Mouse (Mus musculus): ENCODE results near the gene Wnk2. TPM values are rescaled to one million over a fixed set of nuclear protein-coding genes. Genes with fewer than 3 reads are reported as not detected.

Gene Wnk2
- polyA plus RNA-seq, 1 experiment from 2014 or later, result 0.36 TPM

GRCm38 (mm10) chr13:49090176-49090575, 57.6 kb downstream of the Wnk2 start:
- H3K27me3 ChIP-seq (replicated peaks; ENCODE audit: insufficient read depth, low read length), result no peaks in the 10 kb centered on the region
- 100% methylated on average over 1 of the region's 1 CpGs for WGBS
- TF ChIP-seq EP300 (IDR thresholded peaks at IDR 0.05), result no peak
- no peak for TF ChIP-seq CTCF (IDR thresholded peaks at IDR 0.05)

DNA sequence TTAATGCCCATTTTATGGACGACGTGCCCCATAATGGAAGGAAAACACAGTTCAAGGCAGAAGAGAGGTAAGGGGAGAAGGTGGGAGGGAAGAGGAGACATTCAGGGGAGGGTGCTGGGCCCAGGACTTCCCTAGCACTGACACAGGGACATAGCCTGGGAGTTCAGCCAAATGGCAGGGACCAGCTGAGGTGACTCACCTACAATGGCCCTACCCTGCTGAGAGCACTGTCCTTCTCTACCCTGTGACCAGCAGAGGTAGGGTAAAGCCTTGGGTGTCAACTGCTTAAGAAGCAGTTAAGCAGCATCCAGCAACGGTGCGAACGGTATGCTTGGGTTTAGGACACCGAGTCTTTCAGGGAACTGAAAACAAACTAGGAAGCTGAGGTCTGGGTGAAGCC, 58.9 kb downstream of the Wnk2 start:
- no peak for TF ChIP-seq CTCF (IDR thresholded peaks at IDR 0.05)
- Histone ChIP-seq H3K4me3 (ENCODE audit: low read depth, low read length) (no peak overlapping the region), H3K36me3 (ENCODE audit: insufficient read depth, low read length) (no peaks in the 10 kb centered on the region), H3K4me2 (replicated peaks; ENCODE audit: low read depth, low read length) (no peak overlapping the region), H3K27ac (ENCODE audit: low read length) (no peak overlapping the region), H3K4me1 (ENCODE audit: insufficient read depth, low read depth, low read length) (no peaks in the 10 kb centered on the region), H3K9ac (replicated peaks; ENCODE audit: low read depth) (no peak overlapping the region), H3K9me3 (ENCODE audit: low read length) (no peaks in the 10 kb centered on the region), H3K27me3 (replicated peaks; ENCODE audit: insufficient read depth, low read length) (no peaks in the 10 kb centered on the region)
- no peak for DNase-seq (ENCODE audit: low spot score)
- 89% methylated on average over 6 of the region's 6 CpGs for whole genome bisulfite sequencing
- ATAC-seq, result no peak

More at GRCm38 (mm10) chr13:49090176-49090575, 57.6 kb downstream of the Wnk2 start:
- H3K4me1 ChIP-seq (ENCODE audit: insufficient read depth, low read depth, low read length), result no peaks in the 10 kb centered on the region
- H3K36me3 ChIP-seq (ENCODE audit: insufficient read depth, low read length), result no peaks in the 10 kb centered on the region
- H3K9me3 ChIP-seq (ENCODE audit: low read length), result no peaks in the 10 kb centered on the region
- no peak overlapping the region for H3K4me2 ChIP-seq (replicated peaks; ENCODE audit: low read depth, low read length)
- no peak overlapping the region for H3K27ac ChIP-seq (ENCODE audit: low read length)
- H3K9ac ChIP-seq (replicated peaks; ENCODE audit: low read depth), result no peak overlapping the region
- H3K4me3 ChIP-seq (ENCODE audit: low read depth, low read length), result no peak overlapping the region
- no peak for ATAC-seq
- no peak for DNase-seq (ENCODE audit: low spot score)

DNA sequence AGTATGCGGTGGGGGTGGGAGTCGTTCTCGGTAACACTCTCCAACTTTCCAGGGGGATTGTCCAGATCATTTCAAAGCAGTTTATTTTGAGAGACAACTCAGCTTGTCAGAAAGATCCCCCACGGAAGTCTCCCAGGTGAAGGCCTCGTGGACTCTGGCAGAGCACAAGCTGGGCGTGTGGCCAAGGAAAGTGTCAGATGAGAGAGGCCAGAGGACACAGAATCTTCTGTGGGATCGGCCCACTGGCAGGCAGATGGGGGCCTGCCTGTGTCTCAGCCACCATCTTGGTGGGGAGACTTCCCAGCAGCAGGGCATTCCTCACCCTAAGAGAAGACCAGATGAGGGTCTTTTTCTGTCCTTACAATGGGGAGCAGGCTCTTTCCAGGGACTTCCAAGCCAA, 60.4 kb downstream of the Wnk2 start:
- Histone ChIP-seq H3K4me1 (ENCODE audit: insufficient read depth, low read depth, low read length) (no peaks in the 10 kb centered on the region), H3K27ac (ENCODE audit: low read length) (no peak overlapping the region)
- 55% methylated on average over 7 of the region's 7 CpGs for WGBS

GRCm38 (mm10) chr13:49086431-49086830, 61.4 kb downstream of the Wnk2 start:
- DNase-seq (ENCODE audit: low spot score) (no peak), ATAC-seq (no peak)
- Histone ChIP-seq H3K4me2 (replicated peaks; ENCODE audit: low read depth, low read length) (no peak overlapping the region), H3K36me3 (ENCODE audit: insufficient read depth, low read length) (no peaks in the 10 kb centered on the region), H3K27me3 (replicated peaks; ENCODE audit: insufficient read depth, low read length) (no peaks in the 10 kb centered on the region), H3K9ac (replicated peaks; ENCODE audit: low read depth) (no peak overlapping the region), H3K4me3 (ENCODE audit: low read depth, low read length) (no peak overlapping the region), H3K27ac (ENCODE audit: low read length) (no peak overlapping the region), H3K4me1 (ENCODE audit: insufficient read depth, low read depth, low read length) (no peaks in the 10 kb centered on the region), H3K9me3 (ENCODE audit: low read length) (no peaks in the 10 kb centered on the region)
- WGBS, result 72% methylated on average over 4 of the region's 4 CpGs
- no peak for TF ChIP-seq EP300 (IDR thresholded peaks at IDR 0.05)
- TF ChIP-seq CTCF (IDR thresholded peaks at IDR 0.05), result no peak

More for the DNA sequence above, 60.4 kb downstream of the Wnk2 start:
- H3K9ac ChIP-seq (replicated peaks; ENCODE audit: low read depth), result no peak overlapping the region
- ATAC-seq (no peak), DNase-seq (ENCODE audit: low spot score) (no peak)
- H3K27me3 ChIP-seq (replicated peaks; ENCODE audit: insufficient read depth, low read length), result no peaks in the 10 kb centered on the region
- no peaks in the 10 kb centered on the region for H3K9me3 ChIP-seq (ENCODE audit: low read length)
- H3K4me3 ChIP-seq (ENCODE audit: low read depth, low read length), result no peak overlapping the region
- no peaks in the 10 kb centered on the region for H3K36me3 ChIP-seq (ENCODE audit: insufficient read depth, low read length)
- no peak overlapping the region for H3K4me2 ChIP-seq (replicated peaks; ENCODE audit: low read depth, low read length)
- TF ChIP-seq EP300 (IDR thresholded peaks at IDR 0.05) (no peak), CTCF (IDR thresholded peaks at IDR 0.05) (no peak)

GRCm38 (mm10) chr13:49085211-49085610, 62.6 kb downstream of the Wnk2 start:
- TF ChIP-seq CTCF (IDR thresholded peaks at IDR 0.05) (no peak), EP300 (IDR thresholded peaks at IDR 0.05) (no peak)
- WGBS, result 86% methylated on average over 9 of the region's 9 CpGs
- ATAC-seq, result no peak

DNA sequence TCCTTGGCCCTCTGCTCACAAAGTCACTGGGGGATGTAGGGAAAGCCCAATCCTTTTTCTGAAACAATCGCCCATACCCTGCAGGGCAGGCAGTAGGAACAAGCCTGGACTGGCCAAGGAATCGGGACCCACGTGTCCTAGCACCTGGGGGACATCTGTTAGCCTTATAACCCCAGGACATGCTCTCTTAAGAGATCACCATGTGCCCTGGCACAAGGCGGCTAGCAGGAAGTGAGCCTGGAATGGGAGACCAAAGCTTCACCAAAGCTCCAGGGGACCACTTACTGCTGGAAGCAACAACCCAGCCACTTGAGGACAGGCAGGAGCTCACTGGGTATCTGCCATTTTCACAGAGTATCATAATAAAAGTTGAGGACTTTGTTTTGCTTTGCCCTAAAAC, 63.0 kb downstream of the Wnk2 start:
- Histone ChIP-seq H3K4me2 (replicated peaks; ENCODE audit: low read depth, low read length) (no peak overlapping the region), H3K9ac (replicated peaks; ENCODE audit: low read depth) (no peak overlapping the region), H3K36me3 (ENCODE audit: insufficient read depth, low read length) (no peaks in the 10 kb centered on the region), H3K27ac (ENCODE audit: low read length) (no peak overlapping the region), H3K27me3 (replicated peaks; ENCODE audit: insufficient read depth, low read length) (no peaks in the 10 kb centered on the region), H3K4me3 (ENCODE audit: low read depth, low read length) (no peak overlapping the region), H3K4me1 (ENCODE audit: insufficient read depth, low read depth, low read length) (no peaks in the 10 kb centered on the region), H3K9me3 (ENCODE audit: low read length) (no peaks in the 10 kb centered on the region)
- ATAC-seq, result no peak
- DNase-seq (ENCODE audit: low spot score), result no peak
- WGBS, result 78% methylated on average over 4 of the region's 4 CpGs
- no peak for TF ChIP-seq EP300 (IDR thresholded peaks at IDR 0.05)
- no peak for TF ChIP-seq CTCF (IDR thresholded peaks at IDR 0.05)

More at GRCm38 (mm10) chr13:49085211-49085610, 62.6 kb downstream of the Wnk2 start:
- H3K9ac ChIP-seq (replicated peaks; ENCODE audit: low read depth), result no peak overlapping the region
- H3K4me3 ChIP-seq (ENCODE audit: low read depth, low read length), result no peak overlapping the region
- no peaks in the 10 kb centered on the region for H3K36me3 ChIP-seq (ENCODE audit: insufficient read depth, low read length)
- no peaks in the 10 kb centered on the region for H3K9me3 ChIP-seq (ENCODE audit: low read length)
- H3K4me2 ChIP-seq (replicated peaks; ENCODE audit: low read depth, low read length), result no peak overlapping the region
- no peaks in the 10 kb centered on the region for H3K27me3 ChIP-seq (replicated peaks; ENCODE audit: insufficient read depth, low read length)
- H3K4me1 ChIP-seq (ENCODE audit: insufficient read depth, low read depth, low read length), result no peaks in the 10 kb centered on the region
- no peak for DNase-seq (ENCODE audit: low spot score)
- H3K27ac ChIP-seq (ENCODE audit: low read length), result no peak overlapping the region

GRCm38 (mm10) chr13:49083941-49084340, 63.9 kb downstream of the Wnk2 start:
- DNase-seq (ENCODE audit: low spot score) (no peak), ATAC-seq (no peak)
- H3K4me2 ChIP-seq (replicated peaks; ENCODE audit: low read depth, low read length), result no peak overlapping the region
- H3K36me3 ChIP-seq (ENCODE audit: insufficient read depth, low read length), result no peaks in the 10 kb centered on the region
- TF ChIP-seq CTCF (IDR thresholded peaks at IDR 0.05), result no peak
- no peak for TF ChIP-seq EP300 (IDR thresholded peaks at IDR 0.05)
- H3K4me1 ChIP-seq (ENCODE audit: insufficient read depth, low read depth, low read length), result no peaks in the 10 kb centered on the region
- WGBS, result 67% methylated on average over 9 of the region's 9 CpGs
- no peak overlapping the region for H3K4me3 ChIP-seq (ENCODE audit: low read depth, low read length)
- no peaks in the 10 kb centered on the region for H3K27me3 ChIP-seq (replicated peaks; ENCODE audit: insufficient read depth, low read length)
- H3K9ac ChIP-seq (replicated peaks; ENCODE audit: low read depth), result no peak overlapping the region
- no peak overlapping the region for H3K27ac ChIP-seq (ENCODE audit: low read length)
- H3K9me3 ChIP-seq (ENCODE audit: low read length), result no peaks in the 10 kb centered on the region

Data from lung, postnatal 0 days (tissue).